Mouse (Mus musculus): ENCODE measurements around the gene Ablim2. TPM values are rescaled to one million over a fixed set of nuclear protein-coding genes. Genes with fewer than 3 reads are reported as not detected.

Ablim2 gene
- polyA plus RNA-seq, 1 experiment from 2014 or later, result 6.6 TPM

- peak overlapping the region; percentile 89 for H3K27ac ChIP-seq
- H3K9ac ChIP-seq (replicated peaks), result peak overlapping the region; percentile 98
- H3K27me3 ChIP-seq, result no peaks in the 10 kb centered on the region
- peak overlapping the region; percentile 97 for H3K4me2 ChIP-seq (replicated peaks)
- WGBS, result under 1% methylated on average over 21 of the region's 21 CpGs
- ATAC-seq, result peak; percentile 70
- H3K36me3 ChIP-seq, result no peaks in the 10 kb centered on the region
- peak overlapping the region; percentile 91 for H3K4me3 ChIP-seq (replicated peaks)
- H3K9me3 ChIP-seq, result no peaks in the 10 kb centered on the region
- H3K4me1 ChIP-seq (replicated peaks), result peaks cover 49% of the 10 kb centered on the region
These were observed 136.2 kb downstream of the Ablim2 start for GRCm38 (mm10) chr5:35893805-35894260.

- Histone ChIP-seq H3K4me1 (replicated peaks) (peaks cover 53% of the 10 kb centered on the region), H3K9ac (replicated peaks) (peak overlapping the region; percentile 98), H3K27ac (peak overlapping the region; percentile 89), H3K4me3 (replicated peaks) (peak overlapping the region; percentile 91), H3K36me3 (no peaks in the 10 kb centered on the region), H3K4me2 (replicated peaks) (peak overlapping the region; percentile 97), H3K9me3 (no peaks in the 10 kb centered on the region), H3K27me3 (no peaks in the 10 kb centered on the region)
- WGBS, result 7% methylated on average over 30 of the region's 30 CpGs
- 0 out of 2 replicates have a peak, but pooled peaks have one; percentile 0 for ATAC-seq
These were observed 136.8 kb downstream of the Ablim2 start for GRCm38 (mm10) chr5:35894295-35895047.

GRCm38 (mm10) chr5:35895926-35896325, 138.2 kb downstream of the Ablim2 start:
- Histone ChIP-seq H3K27ac (no peak overlapping the region), H3K9me3 (no peaks in the 10 kb centered on the region), H3K4me1 (replicated peaks) (peaks cover 67% of the 10 kb centered on the region), H3K4me2 (replicated peaks) (peak overlapping the region; percentile 97), H3K36me3 (no peaks in the 10 kb centered on the region), H3K27me3 (no peaks in the 10 kb centered on the region), H3K4me3 (replicated peaks) (peak overlapping the region; percentile 91; the same call in 1 of the 2 replicates), H3K9ac (replicated peaks) (no peak overlapping the region)
- ATAC-seq, result no peak
- 90% methylated on average over 4 of the region's 4 CpGs for WGBS

GRCm38 (mm10) chr5:35896556-35896955, 138.9 kb downstream of the Ablim2 start:
- H3K4me2 ChIP-seq (replicated peaks), result peak overlapping the region; percentile 97
- ATAC-seq, result no peak

GRCm38 (mm10) chr5:35897147-35897546, 139.5 kb downstream of the Ablim2 start:
- H3K36me3 ChIP-seq, result no peaks in the 10 kb centered on the region
- no peak overlapping the region for H3K9ac ChIP-seq (replicated peaks)
- peaks cover 74% of the 10 kb centered on the region for H3K4me1 ChIP-seq (replicated peaks)
- ATAC-seq, result no peak
- H3K27me3 ChIP-seq, result no peaks in the 10 kb centered on the region
- H3K27ac ChIP-seq, result no peak overlapping the region
- H3K9me3 ChIP-seq, result no peaks in the 10 kb centered on the region
- peak overlapping the region; percentile 97 for H3K4me2 ChIP-seq (replicated peaks)
- H3K4me3 ChIP-seq (replicated peaks), result no peak overlapping the region
- 81% methylated on average over 4 of the region's 4 CpGs for WGBS

More at GRCm38 (mm10) chr5:35896556-35896955, 138.9 kb downstream of the Ablim2 start:
- Histone ChIP-seq H3K27ac (no peak overlapping the region; the same call in 1 of the 2 replicates), H3K27me3 (no peaks in the 10 kb centered on the region), H3K4me3 (replicated peaks) (no peak overlapping the region; the same call in 1 of the 2 replicates), H3K9me3 (no peaks in the 10 kb centered on the region), H3K4me1 (replicated peaks) (peaks cover 74% of the 10 kb centered on the region), H3K36me3 (no peaks in the 10 kb centered on the region), H3K9ac (replicated peaks) (no peak overlapping the region)
- WGBS, result 71% methylated on average over 4 of the region's 4 CpGs

GRCm38 (mm10) chr5:35898114-35898513, 140.4 kb downstream of the Ablim2 start:
- WGBS, result 77% methylated on average over 4 of the region's 4 CpGs
- H3K9ac ChIP-seq (replicated peaks), result no peak overlapping the region
- H3K27me3 ChIP-seq, result no peaks in the 10 kb centered on the region
- H3K27ac ChIP-seq, result no peak overlapping the region
- H3K36me3 ChIP-seq, result no peaks in the 10 kb centered on the region
- H3K4me1 ChIP-seq (replicated peaks), result peaks cover 74% of the 10 kb centered on the region
- ATAC-seq, result no peak
- H3K9me3 ChIP-seq, result no peaks in the 10 kb centered on the region
- H3K4me2 ChIP-seq (replicated peaks), result no peak overlapping the region
- H3K4me3 ChIP-seq (replicated peaks), result no peak overlapping the region

- Histone ChIP-seq H3K4me2 (replicated peaks) (no peak overlapping the region), H3K27me3 (no peaks in the 10 kb centered on the region), H3K9me3 (no peaks in the 10 kb centered on the region), H3K4me3 (replicated peaks) (no peak overlapping the region), H3K36me3 (no peaks in the 10 kb centered on the region), H3K27ac (no peak overlapping the region), H3K9ac (replicated peaks) (no peak overlapping the region), H3K4me1 (replicated peaks) (peaks cover 83% of the 10 kb centered on the region)
- no peak for ATAC-seq
- WGBS, result 87% methylated on average over 3 of the region's 3 CpGs
These were observed 141.3 kb downstream of the Ablim2 start for GRCm38 (mm10) chr5:35898994-35899393.

- H3K27me3 ChIP-seq, result no peaks in the 10 kb centered on the region
- H3K4me2 ChIP-seq (replicated peaks), result peak overlapping the region; percentile 28
- 16% methylated on average over 10 of the region's 10 CpGs for WGBS
- no peak overlapping the region for H3K4me3 ChIP-seq (replicated peaks)
- no peaks in the 10 kb centered on the region for H3K36me3 ChIP-seq
- peak overlapping the region; percentile 62 for H3K27ac ChIP-seq
- H3K9me3 ChIP-seq, result no peaks in the 10 kb centered on the region
- H3K9ac ChIP-seq (replicated peaks), result 0 out of 2 replicates have a peak overlapping the region, but pooled peaks have one; percentile 8
- ATAC-seq, result peak; percentile 15; the same call in 1 of the 2 replicates
- H3K4me1 ChIP-seq (replicated peaks), result peaks cover 85% of the 10 kb centered on the region
These were observed 142.9 kb downstream of the Ablim2 start for GRCm38 (mm10) chr5:35900401-35901225.

- H3K27me3 ChIP-seq, result no peaks in the 10 kb centered on the region
- ATAC-seq, result peak; percentile 40; the same call in 1 of the 2 replicates
- no peaks in the 10 kb centered on the region for H3K36me3 ChIP-seq
- 42% methylated on average over 12 of the region's 12 CpGs for WGBS
- peak overlapping the region; percentile 62 for H3K27ac ChIP-seq
- H3K4me1 ChIP-seq (replicated peaks), result peaks cover 85% of the 10 kb centered on the region
- H3K9ac ChIP-seq (replicated peaks), result 0 out of 2 replicates have a peak overlapping the region, but pooled peaks have one; percentile 14
- H3K9me3 ChIP-seq, result no peaks in the 10 kb centered on the region
- no peak overlapping the region for H3K4me3 ChIP-seq (replicated peaks)
- peak overlapping the region; percentile 28 for H3K4me2 ChIP-seq (replicated peaks)
These were observed 143.6 kb downstream of the Ablim2 start for GRCm38 (mm10) chr5:35901226-35901809.

GRCm38 (mm10) chr5:35903456-35903855, 145.8 kb downstream of the Ablim2 start:
- H3K4me2 ChIP-seq (replicated peaks), result no peak overlapping the region
- WGBS, result 69% methylated on average over 8 of the region's 8 CpGs
- H3K9me3 ChIP-seq, result no peaks in the 10 kb centered on the region
- no peak overlapping the region for H3K27ac ChIP-seq
- ATAC-seq, result no peak
- no peaks in the 10 kb centered on the region for H3K27me3 ChIP-seq
- H3K36me3 ChIP-seq, result no peaks in the 10 kb centered on the region
- H3K4me1 ChIP-seq (replicated peaks), result peaks cover 86% of the 10 kb centered on the region
- no peak overlapping the region for H3K9ac ChIP-seq (replicated peaks)
- no peak overlapping the region for H3K4me3 ChIP-seq (replicated peaks)

GRCm38 (mm10) chr5:35905283-35905682, 147.6 kb downstream of the Ablim2 start:
- H3K27me3 ChIP-seq, result no peaks in the 10 kb centered on the region
- 52% methylated on average over 8 of the region's 8 CpGs for WGBS
- no peak overlapping the region for H3K4me3 ChIP-seq (replicated peaks)
- no peak for ATAC-seq
- H3K9ac ChIP-seq (replicated peaks), result peak overlapping the region; percentile 29; the same call in 1 of the 2 replicates
- no peaks in the 10 kb centered on the region for H3K9me3 ChIP-seq
- H3K4me1 ChIP-seq (replicated peaks), result peaks cover 88% of the 10 kb centered on the region
- no peak overlapping the region for H3K27ac ChIP-seq
- H3K36me3 ChIP-seq, result no peaks in the 10 kb centered on the region
- H3K4me2 ChIP-seq (replicated peaks), result no peak overlapping the region

All from midbrain, embryonic 13.5 days (tissue).